Mouse (Mus musculus) lung, postnatal 0 days (tissue): ENCODE measurements around the gene Olfr1392.

Experiments
- CTCF ChIP-seq: IDR thresholded peaks from 2 replicates; pipeline ENCODE4 v1.5.1; 2016; ENCODE audit warnings: antibody characterized with exemption, mild to moderate bottlenecking
- EP300 ChIP-seq: IDR thresholded peaks from 2 replicates; pipeline ENCODE4 v1.6.1; 2016; ENCODE audit warnings: antibody characterized with exemption, mild to moderate bottlenecking, control low read depth

- TF ChIP-seq CTCF, result no peak
- no peak for TF ChIP-seq EP300
Measured at GRCm38 (mm10) chr11:49287251-49287650, 2.2 kb downstream of the Olfr1392 start.
